Mouse (Mus musculus) liver, embryonic 14 days (tissue): ENCODE results near the gene Olfr136. TPM values are rescaled to one million over a fixed set of nuclear protein-coding genes. Genes with fewer than 3 reads are reported as not detected.

Source experiments
- polyA plus RNA-seq: library from polyadenylated mRNA; depleted of rRNA; stranded (reverse); fragments of >200 nt; gene quantifications from 2 replicates; pipeline ENCODE4 v1.2.3, GENCODE M21; 2012; rRNA removed

Olfr136 gene
- polyA plus RNA-seq: not detected in 2 replicates

DNA sequence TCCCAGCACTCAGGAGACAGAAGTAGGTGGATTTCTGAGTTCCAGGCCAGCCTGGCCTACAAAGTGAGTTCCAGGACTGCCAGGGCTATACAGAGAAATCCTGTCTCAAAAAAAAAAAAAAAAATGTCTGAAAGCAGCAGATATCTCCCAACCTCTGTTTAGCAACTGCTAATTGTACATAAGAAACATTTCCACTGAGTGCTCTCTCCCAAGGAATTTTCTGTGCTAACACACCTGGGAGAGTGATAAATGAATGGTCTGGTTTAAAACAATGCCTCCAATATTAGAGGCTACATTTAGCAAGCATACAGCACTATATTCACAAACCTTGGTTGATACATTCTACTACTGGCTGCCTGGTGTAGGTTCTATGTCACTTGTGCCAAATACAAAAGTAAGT is at the start of gene Olfr136:
TSS of gene Olfr136 (plus strand) at position 301 of the 400 bp plus-strand sequence.

DNA sequence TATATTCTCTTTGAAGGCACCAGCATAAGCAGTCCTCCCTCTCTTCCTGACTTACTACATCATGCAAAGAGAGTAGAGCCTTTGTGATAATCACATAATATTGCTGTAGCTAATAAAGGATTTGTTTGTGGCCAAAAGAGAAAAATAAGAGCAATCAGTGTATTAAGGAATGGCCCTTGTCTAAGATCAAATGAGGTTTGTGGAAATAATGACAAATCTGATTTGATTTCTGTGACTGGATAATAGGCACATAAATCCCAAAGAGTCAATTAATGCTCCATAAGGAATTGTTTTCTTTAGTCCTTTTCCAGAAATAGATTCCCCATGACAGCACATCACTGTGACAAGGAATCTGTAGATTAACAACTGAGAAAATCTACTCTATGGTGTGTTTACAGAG is 22.2 kb upstream of the Olfr136 start, which contains the start of gene Olfr137:
TSS of gene Olfr137 (minus strand) at position 101 of the 400 bp plus-strand sequence.

Other genes with a start within 250 kb of the Olfr136 start
- not detected in 2 replicates for gene Olfr131, start 241.1 kb upstream of the Olfr136 start, polyA plus RNA-seq
- not detected in 2 replicates for gene Olfr132, start 195.3 kb upstream of the Olfr136 start, polyA plus RNA-seq
- gene Olfr133, start 184.6 kb upstream of the Olfr136 start, polyA plus RNA-seq: not detected in 2 replicates
- gene Olfr134, start 158.4 kb upstream of the Olfr136 start, polyA plus RNA-seq: not detected in 2 replicates
- gene Olfr135, start 125.5 kb upstream of the Olfr136 start, polyA plus RNA-seq: not detected in 2 replicates
- not detected in 2 replicates for gene Olfr138, start 68.8 kb upstream of the Olfr136 start, polyA plus RNA-seq
- not detected in 2 replicates for gene Olfr137, start 22.3 kb upstream of the Olfr136 start, polyA plus RNA-seq
- not detected in 2 replicates for gene Esp36, start 90.4 kb downstream of the Olfr136 start, polyA plus RNA-seq
- gene Esp34, start 224.4 kb downstream of the Olfr136 start, polyA plus RNA-seq: not detected in 2 replicates